Mouse (Mus musculus): ENCODE measurements around the gene Gpatch1. TPM values are rescaled to one million over a fixed set of nuclear protein-coding genes. Genes with fewer than 3 reads are reported as not detected.

Gene Gpatch1
- polyA plus RNA-seq (2012; rRNA removed) = 4.9 and 5.7 TPM in 2 replicates

DNA sequence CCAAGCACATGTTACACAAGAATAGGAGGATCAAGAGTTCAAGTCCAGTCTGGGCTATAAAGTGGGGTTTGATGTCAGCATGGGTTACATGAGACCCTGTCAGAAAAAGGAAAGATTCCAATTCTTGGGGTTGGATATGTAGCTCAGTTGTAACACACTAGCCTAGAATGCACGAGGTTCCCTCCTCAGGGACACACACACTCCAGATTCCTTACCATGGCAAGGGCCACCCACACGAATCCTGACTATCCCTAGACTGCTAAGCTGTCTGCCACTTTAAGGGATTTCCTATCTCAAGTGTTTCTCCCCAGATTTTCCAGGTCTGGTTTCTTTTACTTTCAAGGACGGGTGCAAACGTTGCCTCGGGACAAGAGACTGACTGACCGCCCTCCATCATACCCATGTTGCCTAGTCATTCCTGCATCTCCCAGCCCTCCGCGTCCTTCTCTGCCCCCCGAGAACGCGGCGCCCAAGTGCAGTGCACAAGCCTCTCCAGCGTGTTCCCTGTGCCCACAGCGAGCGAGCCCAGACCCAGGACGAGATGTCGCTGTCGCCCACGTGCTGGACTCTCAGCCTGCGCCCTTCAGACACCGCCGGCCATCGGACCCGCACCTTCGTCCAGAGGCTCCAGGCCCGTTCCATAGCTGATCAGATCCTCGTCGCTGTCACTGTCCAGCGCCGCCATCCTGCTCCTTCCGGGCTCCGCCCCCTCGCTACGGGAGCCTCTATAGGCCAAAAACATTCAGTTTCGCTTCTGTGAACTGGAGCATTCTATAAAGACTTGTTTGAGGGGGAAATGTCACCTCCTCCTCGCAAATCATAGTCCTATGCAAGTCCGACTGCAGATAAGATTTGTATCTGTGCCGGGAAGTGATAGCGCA is at the start of gene Gpatch1:
Gene Gpatch1, minus strand, starts transcription at position 712 of the 881 bp plus-strand sequence.
- Histone ChIP-seq H3K4me3 (replicated peaks; ENCODE audit: extremely low read depth, low read depth, low read length) (peak within 1 kb of the TSS; percentile 72), H3K4me1 (ENCODE audit: control insufficient read depth, insufficient read depth, low read length) (peaks cover 8% of the 10 kb centered on the region)
- TF ChIP-seq POLR2A (IDR thresholded peaks at IDR 0.05; ENCODE audit: borderline replicate concordance, extremely low read depth, low read depth, low read length) = peak; percentile 69; the same call in 1 of the 2 replicates
- TF ChIP-seq CTCF (IDR thresholded peaks at IDR 0.05; ENCODE audit: insufficient read depth, low read length) = no peak
- WGBS = 1% methylated on average over 39 of the region's 39 CpGs
- DNase-seq = peak; percentile 95

DNA sequence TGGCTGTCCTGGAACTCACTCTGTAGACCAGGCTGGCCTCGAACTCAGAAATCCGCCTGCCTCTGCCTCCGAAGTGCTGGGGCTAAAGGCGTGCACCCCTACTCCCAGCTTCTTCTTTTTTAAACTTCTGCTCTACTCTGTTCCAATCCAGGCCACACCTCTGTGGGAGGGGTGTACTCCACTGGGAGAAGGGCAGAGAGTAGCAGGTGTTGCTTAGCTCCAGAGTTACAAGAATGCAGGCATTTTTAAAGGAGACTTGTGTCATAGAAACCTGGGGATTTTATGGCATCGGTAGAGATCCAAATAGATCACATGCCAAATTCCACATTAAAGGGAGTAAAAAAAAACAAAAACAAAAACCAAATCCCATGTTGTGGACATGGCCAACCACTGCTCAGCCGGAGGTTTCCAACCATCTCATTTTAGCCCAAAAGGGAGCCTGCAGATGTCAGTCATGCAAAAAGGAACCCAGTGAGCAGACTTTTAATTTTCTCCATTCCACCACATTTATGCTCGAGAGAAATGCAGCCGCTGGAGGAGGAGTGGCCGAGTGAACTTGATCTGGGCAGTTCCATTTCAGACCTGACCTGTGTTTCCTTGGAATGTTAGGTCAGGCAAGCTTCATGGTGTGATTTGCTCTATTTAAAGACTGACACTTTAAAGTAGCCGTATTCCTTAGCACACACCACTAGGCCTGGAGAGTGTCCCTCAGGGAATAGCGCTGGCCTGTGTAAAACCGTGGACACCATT is 47.1 kb upstream of the Gpatch1 start:
- 68% methylated on average over 12 of the region's 12 CpGs for WGBS
- TF ChIP-seq CTCF (IDR thresholded peaks at IDR 0.05; ENCODE audit: insufficient read depth, low read length) (no peak), POLR2A (IDR thresholded peaks at IDR 0.05; ENCODE audit: borderline replicate concordance, extremely low read depth, low read depth, low read length) (no peak)
- DNase-seq = no peak
- H3K4me1 ChIP-seq (ENCODE audit: control insufficient read depth, insufficient read depth, low read length) = no peaks in the 10 kb centered on the region
- no peak overlapping the region for H3K4me3 ChIP-seq (replicated peaks; ENCODE audit: extremely low read depth, low read depth, low read length)

DNA sequence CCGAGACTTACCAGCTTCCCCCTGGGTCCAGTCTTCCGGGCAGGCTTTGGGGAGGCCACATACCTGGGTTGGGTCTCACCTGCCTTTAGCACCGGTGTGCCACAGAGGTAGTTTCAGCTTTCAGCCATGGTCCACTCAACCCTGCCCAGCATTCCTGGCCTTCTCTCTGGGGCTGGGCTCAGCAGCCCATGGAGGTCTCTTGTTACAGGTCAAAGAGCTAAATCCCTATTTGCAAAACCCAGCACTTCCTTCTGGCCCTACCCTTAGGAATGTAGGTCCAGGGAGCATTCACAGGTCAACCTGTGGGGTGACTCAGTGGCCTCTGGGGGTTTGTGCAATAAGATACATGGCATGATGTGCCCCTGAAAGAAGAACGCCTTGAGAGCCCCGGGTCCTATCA is 44.6 kb upstream of the Gpatch1 start:
- no peaks in the 10 kb centered on the region for H3K4me1 ChIP-seq (ENCODE audit: control insufficient read depth, insufficient read depth, low read length)
- H3K4me3 ChIP-seq (replicated peaks; ENCODE audit: extremely low read depth, low read depth, low read length) = no peak overlapping the region
- no peak for DNase-seq
- no peak for TF ChIP-seq POLR2A (IDR thresholded peaks at IDR 0.05; ENCODE audit: borderline replicate concordance, extremely low read depth, low read depth, low read length)
- no peak for TF ChIP-seq CTCF (IDR thresholded peaks at IDR 0.05; ENCODE audit: insufficient read depth, low read length)
- 61% methylated on average over 5 of the region's 5 CpGs for WGBS

DNA sequence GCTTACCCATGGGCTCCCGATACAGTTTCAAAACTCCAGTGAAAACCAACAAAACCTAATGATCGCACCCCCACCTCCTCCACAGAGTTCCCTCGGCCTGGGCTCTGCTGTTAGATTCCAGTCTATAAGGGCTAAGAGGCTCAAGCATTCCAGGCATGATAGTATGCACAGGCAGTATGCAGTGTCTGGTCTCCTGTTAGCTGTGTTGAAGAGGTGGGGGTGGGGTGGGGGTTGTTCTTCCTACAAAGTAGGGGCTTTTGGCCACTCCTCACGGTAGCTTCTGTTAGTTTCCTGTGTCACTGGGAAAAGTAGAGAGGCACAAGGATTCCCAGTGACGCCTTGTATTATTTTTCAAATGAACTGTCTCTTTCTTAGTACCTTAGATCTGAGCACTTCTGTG is 44.0 kb upstream of the Gpatch1 start:
- H3K4me1 ChIP-seq (ENCODE audit: control insufficient read depth, insufficient read depth, low read length) = no peaks in the 10 kb centered on the region
- DNase-seq = no peak
- WGBS = 63% methylated on average over 5 of the region's 5 CpGs

DNA sequence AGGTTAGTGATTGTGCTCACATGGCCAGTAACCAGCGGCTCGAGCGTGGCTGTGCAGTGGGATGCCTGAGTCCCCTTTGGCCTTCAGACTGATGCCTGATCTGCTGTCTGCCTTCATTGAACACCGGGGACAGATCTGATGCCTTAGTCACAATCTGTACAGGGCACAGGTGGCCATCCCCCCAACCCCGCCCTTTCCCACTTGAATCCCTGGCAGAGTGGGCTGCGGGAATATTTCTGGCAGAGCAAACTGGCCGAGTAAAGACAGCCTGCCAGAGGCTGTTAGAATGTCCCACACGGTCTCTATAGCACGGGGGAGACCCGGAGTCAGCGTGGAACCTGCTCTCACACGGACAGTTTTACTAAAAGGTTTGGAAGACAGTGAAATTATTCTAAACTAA is 39.4 kb upstream of the Gpatch1 start:
- Histone ChIP-seq H3K4me3 (replicated peaks; ENCODE audit: extremely low read depth, low read depth, low read length) (no peak overlapping the region), H3K4me1 (ENCODE audit: control insufficient read depth, insufficient read depth, low read length) (no peaks in the 10 kb centered on the region)
- no peak for TF ChIP-seq POLR2A (IDR thresholded peaks at IDR 0.05; ENCODE audit: borderline replicate concordance, extremely low read depth, low read depth, low read length)
- WGBS = 77% methylated on average over 12 of the region's 12 CpGs
- DNase-seq = no peak

More for the DNA sequence above, 44.0 kb upstream of the Gpatch1 start:
- TF ChIP-seq CTCF (IDR thresholded peaks at IDR 0.05; ENCODE audit: insufficient read depth, low read length) (no peak), POLR2A (IDR thresholded peaks at IDR 0.05; ENCODE audit: borderline replicate concordance, extremely low read depth, low read depth, low read length) (no peak)
- H3K4me3 ChIP-seq (replicated peaks; ENCODE audit: extremely low read depth, low read depth, low read length) = no peak overlapping the region

DNA sequence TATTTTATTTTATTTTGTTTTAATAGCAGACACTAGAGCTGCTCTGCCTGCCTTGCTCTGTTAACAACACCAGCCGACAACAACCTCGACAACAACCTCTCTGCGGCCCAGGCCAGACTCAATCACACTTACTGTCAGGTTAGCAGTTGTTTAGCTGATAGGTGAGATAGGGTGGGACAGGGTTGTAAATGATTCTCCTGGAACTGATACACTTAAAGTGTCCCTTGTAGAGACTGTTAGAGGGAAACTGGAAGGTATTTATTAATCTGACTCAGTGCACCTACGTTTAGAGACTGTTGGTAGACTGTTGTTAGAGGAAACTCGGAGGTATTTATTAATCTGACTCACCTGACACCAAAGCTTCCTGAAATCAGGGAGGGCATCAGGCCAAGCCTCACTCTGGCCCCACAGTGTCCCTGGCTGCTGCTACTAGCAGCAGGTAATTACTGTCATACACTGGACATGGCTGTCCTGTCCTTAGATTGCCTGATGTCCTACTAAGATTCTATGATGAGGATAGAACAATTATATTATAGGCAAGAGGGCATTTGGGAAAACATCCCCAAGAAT is 37.1 kb upstream of the Gpatch1 start:
- no peak for TF ChIP-seq POLR2A (IDR thresholded peaks at IDR 0.05; ENCODE audit: borderline replicate concordance, extremely low read depth, low read depth, low read length)
- Histone ChIP-seq H3K4me3 (replicated peaks; ENCODE audit: extremely low read depth, low read depth, low read length) (no peak overlapping the region), H3K4me1 (ENCODE audit: control insufficient read depth, insufficient read depth, low read length) (no peaks in the 10 kb centered on the region)
- no peak for DNase-seq
- 45% methylated on average over 5 of the region's 5 CpGs for WGBS

DNA sequence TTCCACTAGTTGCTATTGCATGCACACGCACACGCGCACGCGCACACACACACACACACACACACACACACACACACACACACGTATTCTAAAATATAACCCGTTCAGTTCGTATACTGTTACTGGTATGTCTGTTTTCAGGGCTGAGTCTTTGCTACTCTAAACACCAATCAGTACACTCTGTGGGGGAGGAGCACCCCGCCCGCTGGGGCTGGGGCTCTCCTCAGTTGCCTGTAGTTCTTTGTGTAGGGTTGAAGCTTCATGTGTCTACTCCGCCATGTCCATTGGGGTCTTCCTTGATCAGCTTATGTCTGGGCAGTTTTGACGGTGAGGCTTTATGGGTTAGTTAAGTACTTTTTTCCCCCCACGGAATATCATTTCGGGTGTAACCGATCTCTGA is 35.1 kb upstream of the Gpatch1 start:
- no peak overlapping the region for H3K4me3 ChIP-seq (replicated peaks; ENCODE audit: extremely low read depth, low read depth, low read length)
- WGBS = 93% methylated on average over 15 of the region's 15 CpGs
- DNase-seq = no peak
- TF ChIP-seq POLR2A (IDR thresholded peaks at IDR 0.05; ENCODE audit: borderline replicate concordance, extremely low read depth, low read depth, low read length) (no peak), CTCF (IDR thresholded peaks at IDR 0.05; ENCODE audit: insufficient read depth, low read length) (no peak)
- no peaks in the 10 kb centered on the region for H3K4me1 ChIP-seq (ENCODE audit: control insufficient read depth, insufficient read depth, low read length)

DNA sequence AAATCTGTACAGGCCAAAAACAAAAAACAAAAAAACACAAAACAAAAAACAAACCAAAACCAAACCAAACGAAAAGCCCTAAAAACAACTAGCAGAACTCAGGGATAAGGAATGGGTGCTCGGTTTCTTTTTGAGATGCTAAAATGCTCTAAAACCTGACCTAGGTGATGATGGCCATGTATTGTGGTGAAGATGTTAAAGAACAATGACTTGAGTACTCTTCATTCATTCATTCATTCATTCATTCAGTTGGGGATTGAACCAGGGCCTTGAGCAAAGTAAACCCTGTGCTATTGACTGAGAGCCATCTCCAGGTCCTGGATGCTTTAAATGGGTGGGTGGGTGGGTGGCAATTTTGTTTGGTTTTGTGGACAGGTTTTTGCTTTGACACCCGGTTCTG is 32.9 kb upstream of the Gpatch1 start:
- DNase-seq = no peak
- TF ChIP-seq CTCF (IDR thresholded peaks at IDR 0.05; ENCODE audit: insufficient read depth, low read length) (no peak), POLR2A (IDR thresholded peaks at IDR 0.05; ENCODE audit: borderline replicate concordance, extremely low read depth, low read depth, low read length) (no peak)
- 87% methylated on average over 3 of the region's 3 CpGs for WGBS
- H3K4me1 ChIP-seq (ENCODE audit: control insufficient read depth, insufficient read depth, low read length) = peaks cover 3% of the 10 kb centered on the region; the same call in 1 of the 2 replicates
- no peak overlapping the region for H3K4me3 ChIP-seq (replicated peaks; ENCODE audit: extremely low read depth, low read depth, low read length)

DNA sequence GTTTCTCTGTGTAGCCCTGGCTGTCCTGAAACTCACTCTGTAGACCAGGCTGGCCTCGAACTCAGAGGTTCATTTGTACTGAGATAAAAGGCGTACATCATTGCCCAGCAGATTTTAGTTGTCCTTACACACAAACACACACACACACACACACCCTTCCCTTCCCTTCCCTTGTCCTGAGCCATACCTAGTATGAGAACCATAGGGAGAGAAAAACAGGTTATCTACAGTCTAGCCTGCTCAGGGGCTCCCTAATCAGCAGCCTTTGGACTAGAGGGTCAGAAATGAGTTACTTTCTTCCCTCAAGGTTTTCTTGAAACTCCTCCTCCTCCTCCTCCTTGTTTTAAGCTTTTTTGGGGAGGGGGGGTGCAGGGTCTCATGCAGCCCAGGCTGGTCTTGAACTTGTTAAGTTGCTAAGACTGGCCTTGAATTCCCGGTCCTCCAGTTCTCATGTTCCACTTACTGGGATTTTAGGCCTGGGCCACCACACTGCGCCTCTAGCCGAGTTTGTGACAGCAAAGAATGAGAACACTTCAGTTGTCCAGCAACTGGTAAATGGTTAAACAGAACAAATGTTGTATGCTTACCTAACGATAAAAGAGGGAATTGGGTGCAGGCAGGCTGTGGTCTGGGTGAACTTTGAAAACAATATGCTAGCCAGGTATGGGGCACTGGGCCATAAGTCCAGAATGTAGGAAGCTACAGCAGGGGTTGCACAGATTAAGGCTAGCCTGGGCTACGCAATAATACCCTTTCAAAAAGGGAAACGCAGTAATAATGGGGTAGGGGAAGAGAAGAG is 31.8 kb upstream of the Gpatch1 start:
- DNase-seq = no peak
- H3K4me1 ChIP-seq (ENCODE audit: control insufficient read depth, insufficient read depth, low read length) = peaks cover 3% of the 10 kb centered on the region; the same call in 1 of the 2 replicates

More for the DNA sequence above, 31.8 kb upstream of the Gpatch1 start:
- no peak overlapping the region for H3K4me3 ChIP-seq (replicated peaks; ENCODE audit: extremely low read depth, low read depth, low read length)
- TF ChIP-seq POLR2A (IDR thresholded peaks at IDR 0.05; ENCODE audit: borderline replicate concordance, extremely low read depth, low read depth, low read length) = no peak
- WGBS = 80% methylated on average over 8 of the region's 8 CpGs
